Mouse (Mus musculus) gastrocnemius, postnatal 25 days (tissue): ENCODE data around the gene Clec16a. TPM values are rescaled to one million over a fixed set of nuclear protein-coding genes. Genes with fewer than 3 reads are reported as not detected.

Experiments used
- DNase-seq: peaks from one replicate; pipeline ENCODE4 v3.0.0; 2022
- total RNA-seq, 2 experiments: library from RNA; stranded (reverse); gene quantifications; 1 replicate in 1 of 2; 2 replicates in 1 of 2; pipeline ENCODE4 v1.2.3; 2021

Gene Clec16a
- total RNA-seq, 2 experiments from 2014 or later: 51.2 to 62.2 TPM

- no peak for DNase-seq
Observed at GRCm38 (mm10) chr16:10719971-10720370, 174.8 kb downstream of the Clec16a start.

- DNase-seq: no peak
Observed at GRCm38 (mm10) chr16:10722882-10723544, 177.9 kb downstream of the Clec16a start.

- DNase-seq: no peak
Observed at GRCm38 (mm10) chr16:10723816-10724647, 178.9 kb downstream of the Clec16a start.

GRCm38 (mm10) chr16:10725156-10725555 lies 180.0 kb downstream of the Clec16a start:
- no peak for DNase-seq

GRCm38 (mm10) chr16:10727630-10728029 lies 182.5 kb downstream of the Clec16a start:
- no peak for DNase-seq

- no peak for DNase-seq
Observed at GRCm38 (mm10) chr16:10728886-10729285, 183.7 kb downstream of the Clec16a start.

- DNase-seq: no peak
Observed at GRCm38 (mm10) chr16:10730941-10731340, 185.8 kb downstream of the Clec16a start.

GRCm38 (mm10) chr16:10731785-10732184 lies 186.6 kb downstream of the Clec16a start:
- DNase-seq: no peak

GRCm38 (mm10) chr16:10732421-10732820 lies 187.3 kb downstream of the Clec16a start:
- DNase-seq: no peak

- no peak for DNase-seq
Observed at GRCm38 (mm10) chr16:10735781-10736180, 190.6 kb downstream of the Clec16a start.

- DNase-seq: no peak
Observed at GRCm38 (mm10) chr16:10736364-10736763, 191.2 kb downstream of the Clec16a start.

- DNase-seq: no peak
Observed at GRCm38 (mm10) chr16:10737571-10737970, 192.4 kb downstream of the Clec16a start.

- DNase-seq: peak; percentile 48
Observed at GRCm38 (mm10) chr16:10738866-10739265, 193.7 kb downstream of the Clec16a start.

GRCm38 (mm10) chr16:10739854-10740398 lies 194.8 kb downstream of the Clec16a start:
- DNase-seq: peak; percentile 61

GRCm38 (mm10) chr16:10741082-10741481 lies 195.9 kb downstream of the Clec16a start:
- DNase-seq: no peak

- no peak for DNase-seq
Observed at GRCm38 (mm10) chr16:10749226-10749625, 204.1 kb downstream of the Clec16a start.

- no peak for DNase-seq
Observed at GRCm38 (mm10) chr16:10749824-10750223, 204.7 kb downstream of the Clec16a start.

- DNase-seq: no peak
Observed at GRCm38 (mm10) chr16:10754521-10755296, 209.6 kb downstream of the Clec16a start.

GRCm38 (mm10) chr16:10756168-10756567 lies 211.0 kb downstream of the Clec16a start:
- no peak for DNase-seq

GRCm38 (mm10) chr16:10761182-10761581 lies 216.0 kb downstream of the Clec16a start:
- no peak for DNase-seq

- no peak for DNase-seq
Observed at GRCm38 (mm10) chr16:10762569-10763180, 217.5 kb downstream of the Clec16a start.
